Mouse (Mus musculus) liver (tissue): ENCODE results near the gene Sall1.
A peak's percentile ranks its signal among the peaks of the same experiment; 100 is the strongest.

Experiments used
- DNase-seq: peaks from one replicate; pipeline ENCODE4 v3.0.0-alpha.2; 2020; ENCODE audit warnings: mixed read lengths

Gene Sall1

GRCm38 (mm10) chr8:89037536-89038236 is 6.3 kb downstream of the Sall1 start:
- no peak for DNase-seq

- no peak for DNase-seq
Observed at GRCm38 (mm10) chr8:89032412-89032811, 11.6 kb downstream of the Sall1 start.

- DNase-seq: no peak
Observed at GRCm38 (mm10) chr8:89028156-89028555, 15.8 kb downstream of the Sall1 start.

GRCm38 (mm10) chr8:89026139-89026520 is 17.8 kb downstream of the Sall1 start:
- no peak for DNase-seq

- DNase-seq: no peak
Observed at GRCm38 (mm10) chr8:89025281-89026138, 18.5 kb downstream of the Sall1 start.

- no peak for DNase-seq
Observed at GRCm38 (mm10) chr8:89024796-89025195, 19.2 kb downstream of the Sall1 start.

- no peak for DNase-seq
Observed at GRCm38 (mm10) chr8:89021139-89021538, 22.8 kb downstream of the Sall1 start.

- DNase-seq: no peak
Observed at GRCm38 (mm10) chr8:89017891-89018290, 26.1 kb downstream of the Sall1 start.

- DNase-seq: no peak
Observed at GRCm38 (mm10) chr8:89016465-89017070, 27.4 kb downstream of the Sall1 start.

GRCm38 (mm10) chr8:89015539-89015938 is 28.4 kb downstream of the Sall1 start:
- no peak for DNase-seq

GRCm38 (mm10) chr8:89012853-89013534 is 31.0 kb downstream of the Sall1 start:
- DNase-seq: no peak

- no peak for DNase-seq
Observed at GRCm38 (mm10) chr8:89012024-89012712, 31.8 kb downstream of the Sall1 start.

- no peak for DNase-seq
Observed at GRCm38 (mm10) chr8:89008784-89009183, 35.2 kb downstream of the Sall1 start.

- DNase-seq: no peak
Observed at GRCm38 (mm10) chr8:89007114-89007513, 36.8 kb downstream of the Sall1 start.

GRCm38 (mm10) chr8:89006426-89006825 is 37.5 kb downstream of the Sall1 start:
- peak; percentile 25 for DNase-seq

GRCm38 (mm10) chr8:89005797-89006196 is 38.2 kb downstream of the Sall1 start:
- no peak for DNase-seq

- peak; percentile 12 for DNase-seq
Observed at GRCm38 (mm10) chr8:89004041-89004440, 39.9 kb downstream of the Sall1 start.

- DNase-seq: no peak
Observed at GRCm38 (mm10) chr8:89003336-89003896, 40.5 kb downstream of the Sall1 start.

GRCm38 (mm10) chr8:89002128-89002527 is 41.8 kb downstream of the Sall1 start:
- DNase-seq: no peak

- no peak for DNase-seq
Observed at GRCm38 (mm10) chr8:88997276-88997675, 46.7 kb downstream of the Sall1 start.

GRCm38 (mm10) chr8:88991780-88992509 is 52.0 kb downstream of the Sall1 start:
- DNase-seq: no peak
